Mouse (Mus musculus) lung, postnatal 0 days (tissue): ENCODE data around the gene Gm10260. TPM values are rescaled to one million over a fixed set of nuclear protein-coding genes. Genes with fewer than 3 reads are reported as not detected.

Experiments
- ATAC-seq: fragments of 200-750 bp; cut with Nextera tagmentation; 2 replicates; pipeline ENCODE4 v1.8.0; 2017; ENCODE audit warnings: moderate library complexity
- DNase-seq: peaks from one replicate; pipeline ENCODE4 v3.0.0-alpha.2; 2016; ENCODE audit warnings: low spot score
- H3K27ac ChIP-seq: fragments of 300-500 bp; sonication (generic); 2 replicates; pipeline ENCODE4 v1.5.1; 2014; ENCODE audit warnings: antibody characterized with exemption, mild to moderate bottlenecking, low read length, mixed read lengths
- H3K27me3 ChIP-seq: fragments of 300-500 bp; sonication (generic); replicated peaks from 2 replicates; pipeline ENCODE4 v1.6.1; 2014; ENCODE audit warnings: low read length, mixed read lengths; ENCODE audit not compliant: insufficient read depth
- H3K36me3 ChIP-seq: fragments of 300-500 bp; sonication (generic); 2 replicates; pipeline ENCODE4 v1.6.1; 2014; ENCODE audit warnings: low read length, mixed read lengths; ENCODE audit not compliant: insufficient read depth
- H3K4me1 ChIP-seq: fragments of 300-500 bp; sonication (generic); 2 replicates; pipeline ENCODE4 v1.6.1; 2014; ENCODE audit warnings: antibody characterized with exemption, low read depth, low read length, mixed read lengths; ENCODE audit not compliant: insufficient read depth
- H3K4me2 ChIP-seq: fragments of 300-500 bp; sonication (generic); replicated peaks from 2 replicates; pipeline ENCODE4 v1.6.1; 2014; ENCODE audit warnings: low read depth, mild to moderate bottlenecking, low read length, moderate library complexity, mixed read lengths
- H3K4me3 ChIP-seq: fragments of 300-500 bp; sonication (generic); 2 replicates; pipeline ENCODE4 v1.5.1; 2014; ENCODE audit warnings: low read depth, low read length
- H3K9ac ChIP-seq: fragments of 300-500 bp; sonication (generic); replicated peaks from 2 replicates; pipeline ENCODE4 v1.6.1; 2014; ENCODE audit warnings: low read depth, mild to moderate bottlenecking
- H3K9me3 ChIP-seq: fragments of 300-500 bp; sonication (generic); 2 replicates; pipeline ENCODE4 v1.6.1; 2016; ENCODE audit warnings: low read length, mixed read lengths
- CTCF ChIP-seq: IDR thresholded peaks from 2 replicates; pipeline ENCODE4 v1.5.1; 2016; ENCODE audit warnings: antibody characterized with exemption, mild to moderate bottlenecking
- EP300 ChIP-seq: IDR thresholded peaks from 2 replicates; pipeline ENCODE4 v1.6.1; 2016; ENCODE audit warnings: antibody characterized with exemption, mild to moderate bottlenecking, control low read depth
- WGBS: fragments of 180-500 bp; shearing (Covaris S2); extraction: QIAGEN DNeasy Blood & Tissue Kit; methylation state at CpG from one replicate; pipeline ENCODE4 v1.1.7; 2014; 5-methylcytosine and 5-hydroxymethylcytosine counted together
- polyA plus RNA-seq: library from polyadenylated mRNA; unstranded; fragments of >200 nt; fragmentation: Nextera tagmentation; extraction: Ambion mirVana; gene quantifications from 2 replicates; pipeline ENCODE4 v1.2.1, GENCODE M21; 2015

Gene Gm10260
- polyA plus RNA-seq, 1 experiment from 2014 or later = 7.2 TPM

DNA sequence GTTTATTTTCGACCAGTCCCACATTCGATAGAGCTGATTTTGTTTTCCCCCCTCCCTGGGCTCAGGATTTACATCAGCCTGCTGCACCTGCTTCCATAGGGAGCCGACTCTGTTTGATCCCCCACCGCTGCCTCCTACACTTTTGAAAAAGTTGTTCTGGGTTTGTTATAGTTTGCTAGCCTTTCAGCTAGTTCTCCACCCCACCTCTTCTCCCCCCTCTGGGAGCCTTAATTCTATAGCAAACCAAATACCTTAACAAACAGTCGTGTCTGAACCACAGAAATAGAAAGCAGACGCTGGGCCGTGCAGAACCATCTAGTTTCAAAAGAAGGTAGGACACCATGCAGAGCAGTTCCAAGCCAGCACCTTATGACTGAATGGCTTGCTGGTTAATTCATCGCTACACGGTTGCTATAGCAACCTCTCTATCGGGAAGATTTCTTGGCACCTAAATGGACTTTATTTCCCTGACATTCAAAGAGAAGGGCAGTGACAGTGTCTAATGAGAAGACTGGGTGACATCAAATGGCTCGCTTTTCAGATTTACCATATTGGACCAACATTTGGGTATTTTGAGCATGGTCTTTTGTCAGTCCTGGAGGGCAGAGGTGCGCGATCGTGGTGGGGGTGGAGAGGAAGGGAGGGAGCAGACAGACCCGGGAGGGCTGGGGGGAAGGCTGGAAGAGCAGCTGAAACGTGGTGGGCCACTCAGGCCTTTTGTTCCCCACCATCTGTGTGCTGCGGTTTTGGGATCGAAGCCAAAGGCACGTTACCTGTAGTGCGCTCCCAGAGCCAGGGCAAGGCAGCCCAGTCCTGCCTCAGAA is 13.2 kb downstream of the Gm10260 start:
- H3K4me3 ChIP-seq = no peak overlapping the region
- H3K4me2 ChIP-seq = no peak overlapping the region
- TF ChIP-seq EP300 = no peak
- no peak for TF ChIP-seq CTCF
- no peak for DNase-seq
- H3K27me3 ChIP-seq = no peaks in the 10 kb centered on the region
- no peak overlapping the region for H3K27ac ChIP-seq
- no peaks in the 10 kb centered on the region for H3K4me1 ChIP-seq
- WGBS = 56% methylated on average over 20 of the region's 20 CpGs
- H3K36me3 ChIP-seq = no peaks in the 10 kb centered on the region
- no peaks in the 10 kb centered on the region for H3K9me3 ChIP-seq
- no peak overlapping the region for H3K9ac ChIP-seq
- no peak for ATAC-seq

DNA sequence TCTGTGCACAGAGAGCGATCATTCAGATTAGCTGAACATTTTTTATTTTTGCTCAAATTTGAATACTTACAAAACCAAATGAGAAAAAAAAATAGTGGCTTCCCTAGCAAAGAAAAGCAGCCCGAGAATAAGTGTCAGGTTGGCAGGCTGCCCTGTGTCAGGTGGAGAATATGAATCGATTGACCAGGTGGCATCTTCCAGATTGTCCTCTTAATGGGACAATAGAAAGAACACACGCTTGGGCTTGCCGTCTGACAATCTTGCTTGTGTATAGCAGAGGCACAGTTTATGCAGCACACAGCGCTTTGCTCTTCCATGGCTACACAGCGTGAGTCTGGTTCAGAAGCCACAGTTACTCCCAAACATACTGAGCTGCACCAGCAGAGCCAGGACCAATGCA is 15.8 kb downstream of the Gm10260 start:
- no peak for ATAC-seq
- WGBS = 78% methylated on average over 7 of the region's 7 CpGs
- H3K36me3 ChIP-seq = no peaks in the 10 kb centered on the region
- no peak overlapping the region for H3K4me3 ChIP-seq
- H3K9ac ChIP-seq = no peak overlapping the region
- H3K4me1 ChIP-seq = no peaks in the 10 kb centered on the region
- DNase-seq = no peak
- H3K27ac ChIP-seq = no peak overlapping the region
- no peaks in the 10 kb centered on the region for H3K27me3 ChIP-seq
- no peak overlapping the region for H3K4me2 ChIP-seq
- no peaks in the 10 kb centered on the region for H3K9me3 ChIP-seq
- TF ChIP-seq EP300 (no peak), CTCF (no peak)

DNA sequence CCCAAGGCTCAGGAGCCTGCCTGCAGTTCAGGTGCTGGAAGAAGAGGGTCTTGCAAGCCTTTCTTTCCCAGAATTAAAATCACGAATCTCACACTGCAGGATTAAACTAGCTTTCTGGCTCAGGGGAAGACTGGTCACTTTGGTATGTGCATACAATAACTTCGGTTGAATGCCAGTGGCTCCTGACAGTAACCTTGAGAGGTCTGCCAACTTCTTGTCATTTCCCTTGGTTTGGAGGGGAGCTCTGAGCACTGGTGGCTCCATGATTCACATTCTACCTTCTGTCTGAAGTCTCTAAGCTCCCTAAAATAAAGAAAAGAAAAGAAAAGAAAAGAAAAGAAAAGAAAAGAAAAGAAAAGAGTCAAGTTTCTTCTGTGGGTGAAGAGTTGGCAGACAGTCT is 16.4 kb downstream of the Gm10260 start:
- ATAC-seq = no peak
- 32% methylated on average over 2 of the region's 2 CpGs for WGBS

DNA sequence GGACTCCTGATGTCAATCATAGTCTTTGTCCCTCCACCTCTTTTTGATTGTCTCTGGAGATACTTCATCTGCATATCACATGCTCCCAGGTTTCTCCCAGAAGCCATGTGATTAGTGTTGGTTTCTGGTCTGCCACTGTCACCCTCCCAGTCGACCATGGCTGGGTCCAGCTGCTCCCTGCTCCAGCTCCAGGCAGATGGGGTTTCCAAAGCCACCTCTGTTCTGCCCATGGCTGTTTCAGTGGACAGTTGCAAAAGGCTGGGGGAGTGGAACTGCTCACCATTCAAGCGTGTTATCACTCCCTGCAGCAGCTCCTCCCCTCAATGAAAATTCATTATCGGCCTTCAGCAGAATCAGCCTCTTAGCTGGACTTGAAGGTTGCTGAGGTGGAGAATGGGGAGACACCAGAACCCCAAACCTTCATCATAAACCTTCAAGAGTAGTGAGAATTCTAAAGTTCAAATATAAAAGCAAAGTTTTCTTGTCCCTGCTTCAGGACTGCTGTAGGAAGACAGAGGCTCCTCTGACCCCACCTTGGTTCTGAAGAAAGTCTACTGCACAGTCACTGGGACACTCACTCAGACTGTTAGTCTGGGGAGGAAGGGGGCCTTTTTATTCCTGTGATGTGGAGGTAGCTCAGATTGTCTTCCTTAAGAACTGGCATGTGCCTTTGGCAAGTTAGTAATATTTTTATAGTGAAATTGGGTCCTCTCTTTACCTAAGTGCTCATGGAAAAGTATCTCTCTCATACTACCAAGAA is 17.0 kb downstream of the Gm10260 start:
- no peak overlapping the region for H3K9ac ChIP-seq
- no peak for TF ChIP-seq EP300
- TF ChIP-seq CTCF = no peak
- no peaks in the 10 kb centered on the region for H3K27me3 ChIP-seq
- no peak overlapping the region for H3K4me3 ChIP-seq
- H3K4me1 ChIP-seq = no peaks in the 10 kb centered on the region
- 66% methylated on average over 3 of the region's 3 CpGs for WGBS
- DNase-seq = no peak
- no peak overlapping the region for H3K4me2 ChIP-seq
- no peak for ATAC-seq
- H3K36me3 ChIP-seq = no peaks in the 10 kb centered on the region
- no peak overlapping the region for H3K27ac ChIP-seq
- no peaks in the 10 kb centered on the region for H3K9me3 ChIP-seq

More for the DNA sequence above, 16.4 kb downstream of the Gm10260 start:
- Histone ChIP-seq H3K9me3 (no peaks in the 10 kb centered on the region), H3K36me3 (no peaks in the 10 kb centered on the region), H3K9ac (no peak overlapping the region), H3K4me2 (no peak overlapping the region), H3K27me3 (no peaks in the 10 kb centered on the region), H3K4me3 (no peak overlapping the region), H3K4me1 (no peaks in the 10 kb centered on the region), H3K27ac (no peak overlapping the region)
- TF ChIP-seq CTCF (no peak), EP300 (no peak)
- DNase-seq = no peak

DNA sequence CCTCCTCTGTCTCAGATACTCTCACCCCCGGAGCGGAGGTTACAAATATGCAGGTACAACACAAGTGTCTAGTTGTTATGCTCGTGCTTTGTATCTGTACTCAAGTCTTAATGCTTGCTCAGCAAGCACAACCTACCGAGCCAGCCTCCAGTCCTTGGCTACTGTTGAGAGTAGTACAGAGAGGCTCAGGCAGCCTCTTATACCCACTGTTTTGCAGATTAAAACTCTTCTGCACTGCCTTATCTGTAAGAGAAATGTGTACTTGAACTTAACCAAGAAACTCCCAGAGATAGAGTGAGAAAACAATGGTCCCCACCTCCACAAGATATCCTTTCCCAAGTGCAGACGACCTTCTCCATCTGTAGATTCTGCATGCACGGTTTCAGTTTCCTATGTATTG is 24.5 kb downstream of the Gm10260 start:
- Histone ChIP-seq H3K4me2 (no peak overlapping the region), H3K4me3 (no peak overlapping the region), H3K27ac (no peak overlapping the region), H3K36me3 (no peaks in the 10 kb centered on the region), H3K4me1 (no peaks in the 10 kb centered on the region), H3K9ac (no peak overlapping the region), H3K9me3 (no peaks in the 10 kb centered on the region), H3K27me3 (no peaks in the 10 kb centered on the region)
- TF ChIP-seq EP300 (no peak), CTCF (no peak)
- no peak for ATAC-seq
- DNase-seq = no peak
- WGBS = 55% methylated on average over 6 of the region's 6 CpGs

DNA sequence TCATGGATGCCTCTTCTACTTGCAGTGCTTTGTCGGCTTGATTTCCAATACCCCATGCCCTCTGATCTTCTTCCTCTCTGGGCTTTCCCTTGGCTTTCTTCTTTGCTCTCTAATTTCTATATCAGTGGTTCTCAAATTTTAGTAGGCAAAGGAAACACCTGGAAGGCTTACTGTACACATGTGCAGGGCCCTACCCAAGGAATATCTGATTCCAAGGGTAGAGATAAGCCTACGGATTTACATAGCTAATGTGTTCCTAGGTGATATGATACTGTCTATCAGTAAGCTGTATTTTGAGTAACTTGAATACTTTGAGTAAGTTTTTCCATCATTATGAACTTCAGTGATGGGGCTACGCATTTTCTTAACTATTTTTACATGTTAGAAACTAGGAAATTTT is 25.7 kb downstream of the Gm10260 start:
- H3K36me3 ChIP-seq = no peaks in the 10 kb centered on the region
- H3K4me2 ChIP-seq = no peak overlapping the region
- no peak for ATAC-seq
- no peaks in the 10 kb centered on the region for H3K27me3 ChIP-seq
- 92% methylated on average over 3 of the region's 3 CpGs for WGBS
- no peak overlapping the region for H3K27ac ChIP-seq
- H3K4me3 ChIP-seq = no peak overlapping the region
- no peak for DNase-seq
- no peaks in the 10 kb centered on the region for H3K9me3 ChIP-seq
- no peak overlapping the region for H3K9ac ChIP-seq
- no peak for TF ChIP-seq EP300
- no peak for TF ChIP-seq CTCF
- no peaks in the 10 kb centered on the region for H3K4me1 ChIP-seq
